Mouse (Mus musculus) kidney, postnatal 14 days (tissue): ENCODE measurements around the gene Slc25a36.

Experiments used
- DNase-seq: peaks from one replicate; pipeline ENCODE4 v3.0.0; 2022; ENCODE audit warnings: mixed read lengths

The Slc25a36 gene

DNA sequence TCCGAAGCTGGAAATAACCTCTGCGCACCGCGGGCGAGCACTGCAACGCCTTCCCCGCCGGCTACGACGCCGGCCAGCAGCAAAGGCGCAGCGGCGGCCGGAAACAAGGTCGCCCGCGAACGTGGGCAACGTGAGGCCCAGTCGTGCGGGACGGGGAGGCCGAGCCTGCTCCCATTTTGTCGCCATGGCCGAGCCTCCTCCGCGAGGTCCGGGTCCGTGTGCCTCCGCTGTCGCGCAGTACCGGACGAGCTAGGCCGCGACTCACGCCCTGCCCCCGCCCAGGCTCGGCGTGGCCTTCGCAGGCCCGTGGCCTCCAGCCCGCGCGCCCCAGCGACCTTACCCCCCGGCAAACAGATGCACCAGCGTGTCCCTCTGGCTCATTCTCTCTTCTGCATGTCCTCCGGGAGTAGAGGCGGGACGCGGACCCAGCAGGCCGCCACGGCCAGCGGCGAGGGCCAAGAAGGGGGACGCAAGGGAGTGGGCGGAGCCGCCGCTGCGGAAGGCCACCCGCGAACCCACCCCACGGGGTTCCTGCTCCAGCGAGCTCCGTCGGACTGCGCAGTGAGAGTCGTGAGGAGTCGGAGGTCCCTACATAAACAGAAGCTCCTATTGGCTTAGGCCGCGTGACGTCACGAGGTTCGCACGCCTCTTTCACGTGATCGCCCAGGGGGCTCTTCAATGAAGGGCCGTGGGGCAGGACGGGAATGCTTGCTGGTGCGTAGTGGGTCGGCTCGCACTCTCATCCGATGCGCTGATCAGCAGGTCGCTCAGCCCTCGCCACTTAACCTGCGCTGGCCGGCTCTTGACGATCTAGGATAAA lies at the start of gene Slc25a36:
Gene Slc25a36, minus strand, starts transcription at position 587 of the 820 bp plus-strand sequence.
- DNase-seq = peak; percentile 98

DNA sequence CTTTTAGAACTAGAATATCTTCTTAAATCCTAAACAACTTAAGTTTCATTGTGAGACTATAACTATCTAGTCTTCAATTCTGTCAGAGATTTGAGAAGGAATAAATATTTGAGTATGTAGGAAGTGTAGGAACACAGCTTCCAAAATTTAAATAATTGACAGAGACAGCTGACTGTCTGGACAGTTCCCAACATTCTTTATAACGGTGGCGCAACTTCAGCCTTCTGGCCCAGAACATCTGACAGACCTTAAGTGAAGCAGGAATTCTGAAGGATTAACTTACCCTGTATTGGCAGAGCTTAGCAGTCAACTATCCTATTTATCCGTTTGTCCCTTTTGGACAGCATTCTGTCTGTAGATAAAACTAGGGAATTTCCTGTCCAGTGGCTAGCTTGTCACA lies 47.5 kb upstream of the Slc25a36 start:
- peak; percentile 40 for DNase-seq

DNA sequence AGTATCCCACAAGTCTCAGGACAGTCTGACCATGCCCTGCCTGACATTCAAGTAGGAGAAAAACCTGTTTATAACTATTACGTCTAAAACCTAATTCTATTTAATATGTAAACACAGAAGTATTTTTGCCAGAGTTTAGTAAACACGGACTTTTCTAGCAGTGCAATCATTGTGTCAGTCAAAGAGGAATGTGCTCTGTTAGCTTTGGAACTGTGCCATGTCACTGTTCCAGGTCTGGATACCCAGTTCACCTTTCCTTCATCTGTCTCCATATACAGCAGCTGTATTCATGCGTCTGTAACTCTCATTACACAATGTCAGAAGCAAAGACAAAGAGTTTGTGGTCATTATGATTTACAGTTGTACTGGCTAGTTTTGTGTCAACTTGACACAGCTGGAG lies 45.0 kb upstream of the Slc25a36 start:
- peak; percentile 76 for DNase-seq

DNA sequence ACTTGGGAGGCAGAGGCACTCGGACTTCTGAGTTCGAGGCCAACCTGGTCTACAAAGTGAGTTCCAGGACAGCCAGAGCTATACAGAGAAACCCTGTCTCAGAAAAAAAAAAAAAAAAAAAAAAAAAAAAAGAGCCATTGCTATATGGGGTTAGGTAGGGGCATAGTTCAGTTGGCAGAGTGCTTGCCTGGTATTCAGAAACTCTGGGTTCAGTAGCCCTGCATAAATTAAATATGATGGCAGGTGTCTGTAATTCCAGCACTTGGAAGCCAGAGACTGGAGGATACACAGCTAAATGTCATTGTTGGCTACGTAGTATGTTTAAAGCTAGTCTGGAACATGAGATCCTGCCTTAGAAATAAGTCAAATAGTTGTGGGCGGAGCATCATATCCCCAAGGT lies 44.0 kb upstream of the Slc25a36 start:
- DNase-seq = peak; percentile 40

DNA sequence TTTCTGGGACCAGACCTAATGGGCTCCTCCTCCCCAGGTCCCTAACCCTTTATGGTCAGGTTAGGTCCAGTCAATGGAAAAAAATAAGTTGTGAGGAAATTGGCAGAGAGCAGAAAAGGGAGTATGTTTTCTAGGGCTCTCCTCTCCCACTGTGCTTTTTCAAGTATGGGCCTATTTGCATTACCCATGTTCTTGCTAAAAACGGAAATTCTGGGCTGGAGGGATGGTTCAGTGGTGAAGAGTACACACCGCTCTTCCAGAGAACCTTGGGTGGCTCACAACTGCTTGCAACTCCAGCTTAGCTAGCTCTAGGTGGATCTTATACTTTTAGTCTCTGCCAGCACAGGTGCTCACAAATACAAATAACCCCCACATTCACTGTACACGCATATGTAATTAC lies 42.0 kb upstream of the Slc25a36 start:
- no peak for DNase-seq

DNA sequence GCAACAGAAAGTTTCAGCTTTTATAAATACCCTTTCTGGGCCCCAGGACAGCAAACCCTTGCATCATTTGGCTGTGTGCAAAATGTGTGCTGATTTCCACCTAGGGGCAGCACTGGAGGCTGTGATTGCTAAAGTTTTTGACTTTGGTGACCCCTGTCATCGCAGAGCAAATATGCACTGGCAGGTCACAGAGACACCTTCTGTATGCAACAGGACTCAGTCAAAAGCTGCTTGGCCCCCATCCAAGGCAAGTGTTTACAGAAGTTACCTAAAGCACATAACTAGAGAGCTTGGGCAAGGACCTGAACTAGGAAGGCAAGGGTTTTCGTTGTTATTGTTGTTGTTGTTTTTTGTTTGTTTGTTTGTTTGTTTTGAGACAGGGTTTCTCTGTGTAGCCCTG lies 36.3 kb upstream of the Slc25a36 start:
- no peak for DNase-seq

DNA sequence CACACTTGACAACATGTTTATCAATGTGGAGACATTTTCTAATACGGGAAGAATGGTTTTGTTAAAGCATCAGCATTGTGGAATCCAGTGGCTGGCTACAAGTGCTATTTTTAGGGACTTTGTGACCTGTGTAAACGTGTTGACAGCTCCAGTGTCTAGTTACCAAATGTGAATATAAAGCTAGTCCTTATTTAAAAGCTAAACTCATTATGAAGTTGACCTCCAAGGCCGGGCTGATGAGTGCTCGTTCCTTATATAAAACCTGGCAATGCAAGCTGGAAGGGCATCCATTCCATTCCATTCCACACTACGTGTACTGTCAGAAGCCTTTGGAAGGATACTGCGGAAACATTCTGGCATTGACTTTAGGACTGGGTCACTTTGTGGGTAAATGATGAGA lies 34.4 kb upstream of the Slc25a36 start:
- no peak for DNase-seq

DNA sequence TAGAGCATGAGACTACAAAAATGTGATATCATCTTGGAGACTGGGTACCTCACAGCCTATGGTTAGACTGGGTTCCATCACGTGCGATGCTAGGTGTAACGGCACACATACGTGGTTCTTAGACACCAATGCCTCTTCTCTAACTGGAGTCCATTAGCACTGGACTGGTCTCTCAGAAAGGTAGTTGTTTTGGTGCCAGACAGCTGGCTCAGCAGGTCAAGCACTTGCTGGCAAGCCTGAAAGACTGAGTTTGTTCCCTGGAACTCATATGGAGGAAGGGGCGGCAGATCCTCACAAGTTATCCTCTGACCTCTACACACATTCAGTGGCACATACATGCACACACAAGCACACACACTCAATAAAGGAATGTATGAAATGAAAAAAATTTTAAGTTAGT lies 32.5 kb upstream of the Slc25a36 start:
- no peak for DNase-seq

DNA sequence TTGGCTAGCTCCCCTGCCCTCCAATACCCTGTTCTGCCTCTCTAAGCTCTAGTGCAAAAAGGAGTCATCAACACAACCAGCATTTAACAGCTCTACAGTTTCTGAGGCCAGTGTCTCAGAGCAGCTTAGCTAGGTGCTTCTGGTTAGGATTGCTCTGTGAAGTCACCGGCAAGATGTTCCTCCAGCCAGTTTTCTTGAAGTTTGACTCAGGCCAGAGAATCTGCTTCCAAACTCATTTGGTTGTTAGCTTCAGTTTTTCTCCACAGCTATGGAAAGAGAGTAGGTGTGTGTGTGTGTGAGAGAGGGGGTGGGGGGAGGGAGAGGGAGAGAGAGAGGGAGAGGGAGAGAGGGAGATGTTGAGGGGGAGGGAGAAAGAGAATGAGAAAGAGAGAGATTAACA lies 31.6 kb upstream of the Slc25a36 start:
- no peak for DNase-seq

DNA sequence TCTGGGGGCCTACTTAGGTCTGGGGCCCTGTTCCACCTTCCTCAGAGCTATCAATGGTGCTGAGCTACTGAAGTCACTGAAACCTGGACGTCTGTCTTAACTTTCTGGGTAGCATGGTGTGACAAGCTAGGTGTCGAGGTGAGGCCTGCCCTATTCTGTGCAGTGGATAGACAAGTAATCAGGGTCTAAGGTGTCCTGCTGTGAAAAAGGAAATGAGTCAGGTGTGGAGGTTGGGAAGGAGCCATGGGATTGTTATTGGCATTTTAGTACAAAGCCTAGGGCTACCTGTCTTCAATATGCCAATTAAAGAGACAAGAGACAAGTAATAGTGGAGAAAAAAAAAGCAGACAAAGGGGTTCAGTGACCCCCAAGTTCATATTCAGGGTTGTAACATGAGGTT lies 30.8 kb upstream of the Slc25a36 start:
- DNase-seq = no peak

DNA sequence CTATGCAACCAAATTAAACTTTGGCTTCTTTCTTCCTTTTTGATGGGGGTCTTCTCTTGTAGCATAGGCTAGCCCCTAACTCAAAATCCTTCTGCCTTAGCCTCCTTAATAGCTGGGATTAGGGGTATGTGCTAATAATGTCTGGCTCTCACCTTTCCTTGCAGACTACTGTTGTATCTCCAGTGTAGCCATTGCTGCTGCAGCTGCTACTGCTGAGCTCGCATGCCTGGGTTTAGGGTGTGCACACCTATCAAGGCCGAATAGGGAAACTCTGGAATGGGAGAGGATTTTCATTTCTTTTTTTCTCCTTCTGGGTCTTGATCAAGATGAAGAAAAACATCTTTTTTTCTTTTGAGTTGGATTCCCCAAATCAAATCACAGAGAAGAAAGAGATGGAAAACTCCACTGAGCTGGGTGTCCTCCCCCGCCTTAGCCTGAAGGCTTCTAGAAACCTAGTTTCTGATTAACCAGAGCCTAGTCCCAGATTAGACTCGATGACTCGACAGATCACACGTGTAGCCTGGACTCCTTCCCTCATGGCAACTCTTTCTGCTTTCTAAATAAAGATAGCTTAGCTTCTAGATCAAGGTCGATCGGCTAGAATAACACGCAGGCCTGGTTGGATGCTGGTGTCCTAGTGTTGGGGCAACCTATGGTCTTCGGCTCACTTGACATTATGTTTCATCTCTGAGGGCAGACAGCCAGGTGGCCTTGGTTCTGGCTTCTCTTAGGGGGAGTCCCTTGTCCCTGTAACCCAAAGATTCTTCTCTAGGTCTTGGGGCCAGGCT lies 29.4 kb upstream of the Slc25a36 start:
- DNase-seq = peak; percentile 67

DNA sequence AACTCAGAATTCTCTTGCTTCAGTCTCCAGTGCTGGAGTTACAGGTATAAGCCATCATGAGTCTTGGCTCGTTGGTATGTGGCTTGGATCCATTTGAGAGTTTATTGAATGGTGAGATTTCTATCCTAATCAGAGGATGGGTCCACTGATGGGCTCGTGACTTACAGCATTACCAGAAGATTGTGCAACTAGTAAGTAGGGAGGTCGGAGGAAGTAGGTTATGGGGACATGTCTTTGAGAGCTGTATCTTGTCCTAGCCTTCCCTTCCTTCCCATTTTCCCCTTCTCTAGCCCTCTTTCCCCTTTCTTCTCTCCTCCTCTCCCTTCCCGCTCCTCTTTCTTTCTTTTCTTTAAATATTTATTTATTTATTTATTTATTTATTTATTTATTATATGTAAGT lies 26.7 kb upstream of the Slc25a36 start:
- no peak for DNase-seq

DNA sequence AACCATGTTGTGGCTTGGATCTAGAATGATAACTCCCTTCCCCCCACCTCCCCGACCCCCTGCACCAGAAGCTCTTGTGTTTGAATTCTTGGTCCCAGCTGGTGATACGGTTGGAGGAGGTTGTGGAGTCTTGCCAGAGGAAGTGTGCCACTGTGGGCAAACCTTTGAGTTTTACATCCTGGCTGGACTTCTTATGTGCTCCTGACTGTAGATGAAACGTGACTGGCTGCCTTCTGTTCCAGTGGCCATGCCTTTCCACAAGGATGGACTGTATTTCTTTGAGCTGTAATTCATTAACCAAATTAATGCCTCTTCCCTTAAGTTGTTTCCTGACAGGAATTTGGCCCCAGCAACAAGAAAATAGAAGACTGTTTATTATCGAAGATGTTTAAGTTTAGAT lies 26.2 kb upstream of the Slc25a36 start:
- DNase-seq = peak; percentile 67

DNA sequence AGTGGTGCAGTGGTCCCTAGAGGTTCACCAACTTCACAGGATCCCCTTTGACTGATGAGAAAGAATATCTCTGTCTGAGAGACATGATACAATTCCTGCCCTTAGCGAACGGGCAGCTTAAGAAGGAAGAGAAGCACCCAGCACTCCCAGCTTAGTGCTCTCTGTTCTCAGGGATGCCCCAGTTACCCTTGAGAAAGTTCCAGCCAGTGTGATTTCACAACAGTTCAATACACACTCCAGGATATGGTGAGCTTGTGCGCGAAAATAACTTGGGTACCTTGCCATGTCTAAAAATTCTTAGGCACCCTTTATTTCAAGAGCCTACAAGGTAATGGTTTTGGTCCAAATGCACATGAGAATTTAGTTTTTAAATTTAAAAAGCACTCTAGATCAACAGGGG lies 24.9 kb upstream of the Slc25a36 start:
- no peak for DNase-seq

DNA sequence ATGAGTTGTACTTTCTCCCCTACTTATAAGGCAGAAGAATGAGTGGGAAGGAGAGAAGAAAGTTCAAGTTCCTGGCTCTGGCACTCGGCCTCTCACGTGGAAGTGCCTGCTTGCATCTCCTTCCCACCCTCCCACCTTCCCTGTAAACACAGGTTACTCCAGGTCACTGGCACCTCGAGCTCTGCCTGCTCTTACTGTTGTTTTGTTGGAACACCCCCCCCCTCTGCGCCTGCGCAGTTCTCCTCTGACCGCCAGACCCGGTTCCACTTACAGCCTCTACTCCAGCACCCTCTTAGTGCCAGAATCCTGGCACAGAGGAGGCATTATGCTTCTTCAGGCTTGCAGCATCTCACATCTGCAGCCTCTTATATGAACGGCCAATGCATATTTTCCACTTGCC lies 22.2 kb upstream of the Slc25a36 start:
- peak; percentile 91 for DNase-seq

DNA sequence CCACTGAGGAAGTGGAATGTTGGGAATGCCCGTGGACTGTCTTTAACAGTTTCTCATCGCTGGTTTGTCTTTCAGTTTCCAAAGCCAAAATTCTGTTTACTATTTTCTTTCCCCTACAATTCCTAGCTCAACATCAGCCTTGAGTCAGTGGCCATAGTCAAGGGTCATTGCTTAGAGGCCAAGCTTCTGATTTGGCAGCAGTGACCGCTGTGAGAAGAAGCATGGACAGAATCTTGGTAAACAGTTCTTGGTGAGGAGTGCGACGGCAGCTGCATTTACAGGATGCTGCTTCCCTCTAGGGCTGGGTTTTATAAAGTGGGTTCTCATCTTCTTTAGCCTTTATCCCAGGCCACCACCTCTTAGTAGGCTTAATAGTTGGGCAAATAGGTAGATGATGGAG lies 19.0 kb upstream of the Slc25a36 start:
- DNase-seq = no peak

DNA sequence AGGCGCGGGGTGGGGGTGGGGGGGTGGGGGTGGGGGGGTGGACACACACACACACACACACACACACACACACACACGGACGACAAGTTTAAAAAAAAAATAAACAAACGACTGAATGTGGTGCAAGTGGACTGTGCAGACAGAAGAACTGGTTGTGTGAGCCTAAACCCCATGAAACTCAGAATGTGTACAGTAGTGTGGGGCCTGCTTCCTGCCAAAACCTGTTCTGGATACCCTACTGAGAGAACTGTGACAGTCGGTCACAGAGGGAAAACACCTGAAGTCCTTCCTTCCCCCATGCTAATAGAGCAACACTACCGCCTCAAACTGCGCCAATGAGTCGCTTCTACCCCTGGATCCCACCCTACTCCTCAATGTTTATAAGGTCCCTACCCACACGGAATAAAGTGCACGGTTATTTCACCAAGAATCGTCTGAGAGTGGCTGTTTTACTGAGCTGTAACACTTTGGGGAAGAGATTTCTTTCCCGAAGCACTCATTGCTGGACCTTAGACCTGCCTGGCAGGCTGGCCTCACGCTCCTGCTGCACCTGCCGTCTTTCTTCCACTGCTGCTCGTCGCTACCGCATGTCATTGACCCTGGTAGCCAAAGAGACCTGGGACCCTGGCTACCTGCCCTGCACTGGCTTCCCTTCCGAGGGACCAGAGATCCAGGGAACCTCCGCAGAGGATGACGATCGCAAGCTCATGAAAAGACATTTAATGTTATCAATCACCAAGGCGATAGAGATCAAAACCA lies 13.2 kb upstream of the Slc25a36 start:
- peak; percentile 35 for DNase-seq

DNA sequence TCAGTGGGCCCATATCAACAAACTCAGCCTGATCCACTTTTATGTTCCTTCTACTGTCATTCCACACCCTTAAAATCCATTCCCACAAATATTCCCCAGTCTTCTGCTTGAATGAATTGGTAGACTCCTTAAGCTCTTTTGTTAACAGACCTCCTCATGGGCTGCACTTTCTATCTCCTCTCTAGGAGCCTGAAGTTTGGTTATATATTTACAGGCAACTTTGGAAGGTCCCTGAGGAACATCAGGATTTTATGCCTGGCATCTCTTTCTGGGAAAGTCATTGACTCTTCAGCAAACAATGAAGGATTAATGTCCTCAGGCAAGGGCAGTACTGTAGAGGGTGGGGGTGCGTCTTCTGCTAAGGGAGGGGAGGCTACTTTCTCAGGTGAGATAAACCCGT lies 10.5 kb upstream of the Slc25a36 start:
- no peak for DNase-seq

DNA sequence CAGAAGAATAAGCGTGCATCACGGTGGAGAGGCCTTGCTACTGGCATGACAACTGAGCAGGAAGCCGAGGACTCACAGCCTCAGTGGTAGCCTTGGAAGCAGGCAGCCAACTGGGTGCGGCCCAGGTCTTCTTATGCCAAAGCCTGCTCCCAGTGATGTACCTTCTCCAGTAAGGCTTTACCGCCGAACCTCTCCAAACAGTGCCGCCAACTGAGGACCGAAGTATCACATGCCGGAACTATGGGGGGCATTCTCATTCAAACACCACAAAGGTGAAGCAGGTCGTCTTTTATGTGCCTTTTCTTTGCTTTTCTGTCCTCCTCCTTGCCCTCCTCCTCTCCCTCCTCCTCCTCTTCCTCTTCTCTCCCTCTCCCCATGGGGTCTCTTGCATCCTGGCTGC lies 3.3 kb upstream of the Slc25a36 start:
- DNase-seq = no peak

DNA sequence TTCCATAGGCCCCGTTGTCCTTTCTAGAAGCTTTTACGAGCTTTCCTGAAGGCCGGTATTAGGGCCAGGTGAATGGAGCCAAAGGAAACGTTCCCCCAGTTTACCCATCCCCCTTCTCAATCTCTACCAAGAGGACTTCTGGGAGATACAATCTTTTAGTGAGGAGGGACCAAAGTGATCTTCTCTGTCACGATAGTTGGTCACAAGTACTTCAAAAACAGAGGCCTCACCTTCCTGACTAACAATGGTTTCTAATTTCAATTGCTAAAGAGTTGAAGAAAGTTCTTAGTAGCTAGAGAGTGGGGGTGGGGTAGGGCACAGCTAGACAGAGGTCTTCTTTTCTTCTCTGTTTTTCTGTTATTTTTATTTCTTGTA lies 2.6 kb upstream of the Slc25a36 start:
- no peak for DNase-seq

DNA sequence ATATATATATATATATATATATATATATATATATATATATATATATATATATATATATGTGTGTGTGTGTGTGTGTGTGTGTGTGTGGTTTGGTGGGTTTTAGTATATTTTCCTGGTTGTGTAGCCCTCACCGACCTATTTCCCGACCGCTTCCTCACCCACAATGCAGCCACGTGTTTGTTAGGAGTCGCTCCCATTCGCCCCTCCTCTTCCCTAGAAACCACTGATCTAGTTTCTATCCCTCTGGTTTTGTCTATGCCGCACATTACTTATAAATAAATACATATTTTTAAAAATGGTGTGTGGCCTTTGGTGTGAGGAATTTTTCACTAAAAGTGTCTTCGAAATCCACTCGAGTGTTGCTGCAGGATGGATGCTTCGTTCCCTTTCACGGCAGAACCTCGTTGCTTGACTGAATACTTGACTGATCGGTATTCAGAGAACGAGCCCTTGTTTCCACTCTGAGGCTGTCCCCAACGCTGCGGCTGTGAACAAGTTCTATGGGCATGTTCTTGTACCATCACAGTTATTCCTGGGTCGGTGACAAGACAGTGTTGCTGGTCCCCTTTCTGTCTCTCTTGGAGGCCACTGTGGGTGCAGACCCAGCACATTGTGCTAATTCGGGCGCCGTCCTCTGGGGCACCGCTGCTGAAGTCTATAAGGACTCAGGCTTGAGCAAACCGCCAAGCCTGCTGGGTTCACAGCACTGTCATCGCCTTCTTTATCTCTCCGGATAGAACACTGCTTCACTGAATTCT lies 2.0 kb upstream of the Slc25a36 start:
- DNase-seq = no peak

DNA sequence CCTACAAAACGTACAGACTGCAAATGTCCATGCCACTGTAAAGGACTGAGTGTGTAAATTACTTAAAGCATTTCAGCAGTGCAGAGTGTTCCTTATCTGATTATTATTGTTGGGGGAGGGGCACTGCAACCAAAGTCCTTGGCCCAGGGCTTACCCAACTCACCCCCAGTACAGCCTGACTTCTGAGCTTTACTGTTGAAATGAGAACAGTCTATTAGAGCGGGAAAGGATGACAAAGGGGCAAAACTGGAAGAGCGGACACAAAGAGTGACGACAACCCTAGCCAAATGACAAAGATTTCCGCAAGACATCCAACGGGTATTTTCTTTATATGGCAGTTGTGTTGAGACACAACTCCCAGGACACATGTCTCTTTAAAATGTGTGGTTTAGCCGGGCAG lies 1.3 kb upstream of the Slc25a36 start:
- no peak for DNase-seq

DNA sequence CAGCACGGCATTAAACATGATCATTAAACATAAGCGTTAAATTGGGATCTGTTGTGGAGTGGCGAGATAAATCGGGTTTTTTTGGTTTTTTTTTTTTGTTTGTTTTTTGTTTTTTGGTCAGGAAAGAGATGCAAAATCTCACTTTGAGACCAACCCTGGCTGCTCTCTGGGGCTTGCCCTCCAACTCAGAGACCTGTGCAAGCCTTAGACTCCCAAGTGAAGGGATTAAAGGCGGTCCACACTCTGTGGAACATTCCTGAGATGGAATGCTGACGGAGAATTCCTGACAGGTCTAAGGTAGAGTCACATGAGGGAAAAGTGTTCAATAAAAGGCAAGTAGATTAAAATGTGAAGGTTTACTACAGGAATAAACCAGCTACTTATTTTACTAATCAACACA lies 549 bp upstream of the Slc25a36 start:
- DNase-seq = peak; percentile 39
